Mouse (Mus musculus): ENCODE data around the gene Tiprl. TPM values are rescaled to one million over a fixed set of nuclear protein-coding genes. Genes with fewer than 3 reads are reported as not detected.
A peak's percentile ranks its signal among the peaks of the same experiment; 100 is the strongest.

Gene Tiprl
- total RNA-seq, 2 experiments from 2014 or later, result 19.7 to 20.9 TPM

GRCm38 (mm10) chr1:165247085-165247484, 10.3 kb upstream of the Tiprl start:
- peak overlapping the region; percentile 71 for H3K27ac ChIP-seq
- peak; percentile 57 for DNase-seq
- intact Hi-C loops (cut with DNase I), result no loop called here
- TF ChIP-seq CTCF (IDR thresholded peaks at IDR 0.05), result no peak
- no peak overlapping the region for H3K4me3 ChIP-seq

- Histone ChIP-seq H3K27ac (peak overlapping the region; percentile 57), H3K4me3 (no peak overlapping the region)
- intact Hi-C loops (cut with DNase I), result no loop called here
- no peak for DNase-seq
- TF ChIP-seq CTCF (IDR thresholded peaks at IDR 0.05), result no peak
These were observed 9.8 kb upstream of the Tiprl start for GRCm38 (mm10) chr1:165246587-165246986.

GRCm38 (mm10) chr1:165235846-165236245, 950 bp downstream of the Tiprl start:
- DNase-seq, result no peak
- intact Hi-C loops (cut with DNase I), result loop anchor here (2.0 to 5.0 kb wide), 4 partner anchors 41 to 929 kb away; partner anchors contain the start of genes Blzf1, Dcaf6, Mpc2 and Sft2d2
- no peak for TF ChIP-seq CTCF (IDR thresholded peaks at IDR 0.05)
- H3K4me3 ChIP-seq, result peak overlapping the region; percentile 88
- H3K27ac ChIP-seq, result peak overlapping the region; percentile 91

GRCm38 (mm10) chr1:165233806-165234205, 3.0 kb downstream of the Tiprl start:
- TF ChIP-seq CTCF (IDR thresholded peaks at IDR 0.05), result no peak
- no peak overlapping the region for H3K4me3 ChIP-seq
- DNase-seq, result no peak
- intact Hi-C loops (cut with DNase I), result no loop called here
- no peak overlapping the region for H3K27ac ChIP-seq

GRCm38 (mm10) chr1:165230691-165231090, 6.1 kb downstream of the Tiprl start:
- intact Hi-C loops (cut with DNase I), result no loop called here
- peak; percentile 25; the same call in 1 of the 2 replicates for TF ChIP-seq CTCF (IDR thresholded peaks at IDR 0.05)
- no peak for DNase-seq
- H3K4me3 ChIP-seq, result no peak overlapping the region
- H3K27ac ChIP-seq, result no peak overlapping the region

- no peak for DNase-seq
- TF ChIP-seq CTCF (IDR thresholded peaks at IDR 0.05), result no peak
- intact Hi-C loops (cut with DNase I), result no loop called here
- Histone ChIP-seq H3K4me3 (no peak overlapping the region), H3K27ac (no peak overlapping the region)
These were observed 7.2 kb downstream of the Tiprl start for GRCm38 (mm10) chr1:165229577-165229976.

- intact Hi-C loops (cut with DNase I), result no loop called here
- TF ChIP-seq CTCF (IDR thresholded peaks at IDR 0.05), result no peak
These were observed 19.7 kb downstream of the Tiprl start for GRCm38 (mm10) chr1:165217023-165217589.

GRCm38 (mm10) chr1:165215831-165216230, 21.0 kb downstream of the Tiprl start:
- TF ChIP-seq CTCF (IDR thresholded peaks at IDR 0.05), result no peak
- H3K27ac ChIP-seq, result no peak overlapping the region
- intact Hi-C loops (cut with DNase I), result no loop called here
- H3K4me3 ChIP-seq, result no peak overlapping the region
- no peak for DNase-seq

More at GRCm38 (mm10) chr1:165217023-165217589, 19.7 kb downstream of the Tiprl start:
- DNase-seq, result no peak
- no peak overlapping the region for H3K27ac ChIP-seq
- H3K4me3 ChIP-seq, result no peak overlapping the region

GRCm38 (mm10) chr1:165205591-165205990, 31.2 kb downstream of the Tiprl start:
- Histone ChIP-seq H3K27ac (no peak overlapping the region), H3K4me3 (no peak overlapping the region)
- intact Hi-C loops (cut with DNase I), result no loop called here
- TF ChIP-seq CTCF (IDR thresholded peaks at IDR 0.05), result no peak
- no peak for DNase-seq

- TF ChIP-seq CTCF (IDR thresholded peaks at IDR 0.05), result no peak
- no peak for DNase-seq
- Histone ChIP-seq H3K27ac (no peak overlapping the region), H3K4me3 (no peak overlapping the region)
- intact Hi-C loops (cut with DNase I), result no loop called here
These were observed 33.2 kb downstream of the Tiprl start for GRCm38 (mm10) chr1:165203488-165204035.

- intact Hi-C loops (cut with DNase I), result no loop called here
- DNase-seq, result no peak
- no peak for TF ChIP-seq CTCF (IDR thresholded peaks at IDR 0.05)
These were observed 35.3 kb downstream of the Tiprl start for GRCm38 (mm10) chr1:165201445-165202012.

GRCm38 (mm10) chr1:165200748-165201147, 36.0 kb downstream of the Tiprl start:
- TF ChIP-seq CTCF (IDR thresholded peaks at IDR 0.05), result no peak
- H3K4me3 ChIP-seq, result no peak overlapping the region
- no peak for DNase-seq
- no peak overlapping the region for H3K27ac ChIP-seq
- intact Hi-C loops (cut with DNase I), result no loop called here

More at GRCm38 (mm10) chr1:165201445-165202012, 35.3 kb downstream of the Tiprl start:
- Histone ChIP-seq H3K27ac (no peak overlapping the region), H3K4me3 (no peak overlapping the region)

GRCm38 (mm10) chr1:165199639-165200038, 37.2 kb downstream of the Tiprl start:
- no peak overlapping the region for H3K27ac ChIP-seq
- no peak overlapping the region for H3K4me3 ChIP-seq
- no peak for TF ChIP-seq CTCF (IDR thresholded peaks at IDR 0.05)
- DNase-seq, result no peak
- intact Hi-C loops (cut with DNase I), result no loop called here
